Mouse (Mus musculus) adrenal gland (tissue): ENCODE measurements around the gene Usp48.

Source experiments
- intact Hi-C: fragments of 180-260 bp; cut with DNase I; formaldehyde crosslinking; loops from one replicate; pipeline ENCODE4 v1.15.1; 2025

Usp48 gene

GRCm38 (mm10) chr4:137681408-137682104, 88.0 kb downstream of the Usp48 start:
- intact Hi-C loops: loop anchor here (2.0 to 5.0 kb wide), 2 partner anchors 41 to 156 kb away; no protein-coding TSS in a partner anchor

- intact Hi-C loops: loop anchor here (2.0 to 5.0 kb wide), 2 partner anchors 40 to 154 kb away; no protein-coding TSS in a partner anchor
These were observed 89.5 kb downstream of the Usp48 start for GRCm38 (mm10) chr4:137682961-137683453.

- intact Hi-C loops: loop anchor here (5.0 kb wide), 1 partner anchor 152 kb away; no protein-coding TSS in a partner anchor
These were observed 91.3 kb downstream of the Usp48 start for GRCm38 (mm10) chr4:137684830-137685343.

GRCm38 (mm10) chr4:137686303-137686702, 92.7 kb downstream of the Usp48 start:
- intact Hi-C loops: no loop called here

- intact Hi-C loops: no loop called here
These were observed 93.8 kb downstream of the Usp48 start for GRCm38 (mm10) chr4:137687234-137687825.

GRCm38 (mm10) chr4:137692107-137692902, 98.8 kb downstream of the Usp48 start:
- intact Hi-C loops: no loop called here

- intact Hi-C loops: no loop called here
These were observed 101.7 kb downstream of the Usp48 start for GRCm38 (mm10) chr4:137695300-137695699.

GRCm38 (mm10) chr4:137695900-137696299, 102.3 kb downstream of the Usp48 start:
- intact Hi-C loops: no loop called here

GRCm38 (mm10) chr4:137697156-137697885, 103.8 kb downstream of the Usp48 start:
- intact Hi-C loops: no loop called here

- intact Hi-C loops: no loop called here
These were observed 104.8 kb downstream of the Usp48 start for GRCm38 (mm10) chr4:137698076-137698985.

GRCm38 (mm10) chr4:137699264-137700211, 106.0 kb downstream of the Usp48 start:
- intact Hi-C loops: no loop called here

GRCm38 (mm10) chr4:137700960-137701359, 107.4 kb downstream of the Usp48 start:
- intact Hi-C loops: no loop called here

GRCm38 (mm10) chr4:137703077-137703476, 109.5 kb downstream of the Usp48 start:
- intact Hi-C loops: no loop called here

- intact Hi-C loops: no loop called here
These were observed 111.0 kb downstream of the Usp48 start for GRCm38 (mm10) chr4:137704561-137704960.

GRCm38 (mm10) chr4:137705379-137705778, 111.8 kb downstream of the Usp48 start:
- intact Hi-C loops: no loop called here

GRCm38 (mm10) chr4:137706510-137706909, 113.0 kb downstream of the Usp48 start:
- intact Hi-C loops: no loop called here

- intact Hi-C loops: no loop called here
These were observed 113.8 kb downstream of the Usp48 start for GRCm38 (mm10) chr4:137707216-137707990.
